Mouse (Mus musculus) kidney, embryonic 15.5 days (tissue): ENCODE data around the gene Lrrc2. TPM values are rescaled to one million over a fixed set of nuclear protein-coding genes. Genes with fewer than 3 reads are reported as not detected.

Experiments used
- microRNA-seq: library from miRNA; unstranded; fragments of <30 nt; microRNA quantifications from one replicate; pipeline ENCODE4, GENCODE M21; 2016
- polyA plus RNA-seq: library from polyadenylated mRNA; unstranded; fragments of >200 nt; fragmentation: Nextera tagmentation; extraction: Ambion mirVana; gene quantifications from 2 replicates; pipeline ENCODE4 v1.2.1, GENCODE M21; 2015

The Lrrc2 gene
- polyA plus RNA-seq, 1 experiment from 2014 or later, result 0.21 TPM

Small RNAs within 50 kb of the gene (microRNA-seq; reads per million reads assigned to microRNA genes)
- gene Gm24269, result not detected

Other genes with a start within 250 kb of the Lrrc2 start
- 1.8 and 3.9 TPM in 2 replicates for gene Myl3, start 209.7 kb upstream of the Lrrc2 start, polyA plus RNA-seq
- gene Pth1r, start 204.4 kb upstream of the Lrrc2 start, polyA plus RNA-seq, result 67.1 and 70.1 TPM in 2 replicates
- gene Prss42, start 153.4 kb upstream of the Lrrc2 start, polyA plus RNA-seq, result not detected in 2 replicates
- not detected in 2 replicates for gene Prss44, start 137.6 kb upstream of the Lrrc2 start, polyA plus RNA-seq
- gene Prss43, start 124.9 kb upstream of the Lrrc2 start, polyA plus RNA-seq, result not detected in 2 replicates
- not detected in 2 replicates for gene Prss45, start 117.0 kb upstream of the Lrrc2 start, polyA plus RNA-seq
- gene Prss46, start 107.0 kb upstream of the Lrrc2 start, polyA plus RNA-seq, result 0.13 TPM in 1 of 2 replicates, not detected in the other
- gene Prss50, start 93.6 kb upstream of the Lrrc2 start, polyA plus RNA-seq, result 0.40 and 0.90 TPM in 2 replicates
- gene Als2cl, start 71.7 kb upstream of the Lrrc2 start, polyA plus RNA-seq, result 4.1 and 5.3 TPM in 2 replicates
- gene Tmie, start 71.4 kb upstream of the Lrrc2 start, polyA plus RNA-seq, result 1.3 and 1.8 TPM in 2 replicates
- gene Fam240a, start 34.7 kb upstream of the Lrrc2 start, polyA plus RNA-seq, result not detected in 2 replicates
- not detected in 2 replicates for gene Tdgf1, start 5.4 kb upstream of the Lrrc2 start, polyA plus RNA-seq
- 0.86 and 1.0 TPM in 2 replicates for gene Rtp3, start 39.0 kb downstream of the Lrrc2 start, polyA plus RNA-seq
- gene Ltf, start 67.7 kb downstream of the Lrrc2 start, polyA plus RNA-seq, result 2.7 and 3.7 TPM in 2 replicates
- gene Ccrl2, start 106.0 kb downstream of the Lrrc2 start, polyA plus RNA-seq, result 1.3 TPM in 2 replicates
- 35.9 and 37.9 TPM in 2 replicates for gene Lrrfip2, start 166.0 kb downstream of the Lrrc2 start, polyA plus RNA-seq